Mouse (Mus musculus) erythroblast, embryonic 14.5 days (primary cell): ENCODE measurements around the gene Porcn.

Experiments
- GATA1 ChIP-seq: IDR thresholded peaks from 2 replicates; pipeline ENCODE4 v1.6.1; 2012; ENCODE audit warnings: low read length, inconsistent platforms, mixed read lengths
- TAL1 ChIP-seq: IDR thresholded peaks from 3 replicates; pipeline ENCODE4 v1.6.1; 2012; ENCODE audit warnings: low read length, inconsistent platforms, mixed read lengths

DNA sequence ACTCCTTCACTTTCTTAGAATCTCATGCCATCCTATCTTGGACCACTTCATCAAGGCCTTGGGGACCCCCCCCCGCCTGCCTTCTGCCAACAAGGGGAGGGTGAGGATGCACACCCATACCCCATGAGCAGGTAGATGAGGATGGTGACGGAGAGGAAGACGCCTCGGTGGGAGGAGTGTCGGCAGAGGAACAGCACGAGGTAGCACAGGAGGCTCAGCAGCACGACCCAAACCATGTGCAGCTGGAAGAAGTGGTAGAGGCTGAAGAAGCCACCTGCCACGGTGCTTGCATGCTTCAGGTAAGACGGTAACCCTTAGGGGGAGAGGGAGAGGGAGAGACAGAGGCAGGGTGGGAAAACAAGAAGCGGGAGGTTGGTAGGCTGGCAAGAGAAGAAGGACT lies 2.2 kb downstream of the Porcn start:
- no peak for TF ChIP-seq TAL1
- no peak for TF ChIP-seq GATA1
